15 mouse cellular contexts compared by ENCODE assay signal in genomic region chr3:34314798-34315197, GRCm38 (mm10).
"Had no signal": no experiment of that assay in that cellular context is flagged by ENCODE, and none has a peak within 500 bp of the region (broad histone marks: within the 10 kb centered on the region; RNA-seq: fewer than 3 reads in every experiment).

No protein-coding gene starts in this region.

- H3K4me3 ChIP-seq: left cerebral cortex, adult 2 months; liver, embryonic 13.5 days; neural tube, embryonic 12.5 days; neural tube, embryonic 15.5 days had no signal

- H3K9me3 ChIP-seq: liver, embryonic 13.5 days; neural tube, embryonic 12.5 days; neural tube, embryonic 15.5 days had no signal

- H3K27ac ChIP-seq: kidney, postnatal 0 days; left cerebral cortex, adult 2 months; liver, embryonic 13.5 days; neural tube, embryonic 12.5 days; neural tube, embryonic 15.5 days; stomach, postnatal 0 days had no signal

- H3K9ac ChIP-seq: liver, embryonic 13.5 days; neural tube, embryonic 12.5 days; neural tube, embryonic 15.5 days had no signal

- H3K4me1 ChIP-seq: liver, embryonic 13.5 days; neural tube, embryonic 12.5 days had no signal

- H3K4me2 ChIP-seq: liver, embryonic 13.5 days; midbrain, embryonic 11.5 days; neural tube, embryonic 12.5 days; neural tube, embryonic 15.5 days had no signal

- H3K36me3 ChIP-seq: liver, embryonic 13.5 days; neural tube, embryonic 12.5 days; neural tube, embryonic 15.5 days had no signal

- H3K27me3 ChIP-seq: liver, embryonic 13.5 days; neural tube, embryonic 12.5 days had no signal

- DNase-seq: kidney, postnatal 25 days; layer of hippocampus, postnatal 36 days; liver, embryonic 13.5 days; lung, adult 2 months; lung, postnatal 14 days; lung, postnatal 4 days; thymus, adult 2 months; thymus, postnatal 14 days; thymus, postnatal 4 days had no signal
